Mouse (Mus musculus): ENCODE measurements around the gene 4933427D14Rik. TPM values are rescaled to one million over a fixed set of nuclear protein-coding genes. Genes with fewer than 3 reads are reported as not detected.
"Not testable (repeated sequence)": the region's sequence is repeated elsewhere in the genome, so short reads cannot be mapped to it uniquely, and the experiment has no call there.

4933427D14Rik gene
- polyA plus RNA-seq, 1 experiment from 2014 or later, result 18.3 TPM

DNA sequence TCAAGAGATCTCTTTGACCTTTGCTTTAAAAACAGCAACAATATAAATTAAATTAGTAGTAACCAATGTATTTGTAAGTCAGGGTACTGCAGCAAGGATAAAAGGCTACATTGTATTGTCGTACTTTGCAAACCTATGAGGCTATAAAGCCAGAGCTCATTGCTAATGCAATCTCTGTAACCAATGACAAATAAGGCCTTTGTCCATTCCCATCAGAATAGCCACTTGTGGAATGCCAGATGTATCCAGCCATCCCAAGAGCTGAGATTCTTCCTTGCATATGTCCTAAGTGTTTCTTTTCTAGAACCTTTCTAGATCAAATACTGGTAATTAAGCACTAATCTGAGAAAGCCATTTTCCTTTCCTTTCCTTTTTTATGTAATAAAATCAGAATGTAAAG, 16.4 kb downstream of the 4933427D14Rik start:
- no peaks in the 10 kb centered on the region for H3K9me3 ChIP-seq
- ATAC-seq (ENCODE audit: low FRiP score, low read depth), result no peak
- H3K4me1 ChIP-seq, result no peaks in the 10 kb centered on the region
- no peak overlapping the region for H3K4me3 ChIP-seq
- H3K27ac ChIP-seq, result no peak overlapping the region
- no peak overlapping the region for H3K9ac ChIP-seq
- 88% methylated on average over 1 of the region's 1 CpGs for WGBS
- H3K36me3 ChIP-seq, result peaks cover 59% of the 10 kb centered on the region
- no peak overlapping the region for H3K4me2 ChIP-seq (replicated peaks)
- H3K27me3 ChIP-seq, result no peaks in the 10 kb centered on the region

DNA sequence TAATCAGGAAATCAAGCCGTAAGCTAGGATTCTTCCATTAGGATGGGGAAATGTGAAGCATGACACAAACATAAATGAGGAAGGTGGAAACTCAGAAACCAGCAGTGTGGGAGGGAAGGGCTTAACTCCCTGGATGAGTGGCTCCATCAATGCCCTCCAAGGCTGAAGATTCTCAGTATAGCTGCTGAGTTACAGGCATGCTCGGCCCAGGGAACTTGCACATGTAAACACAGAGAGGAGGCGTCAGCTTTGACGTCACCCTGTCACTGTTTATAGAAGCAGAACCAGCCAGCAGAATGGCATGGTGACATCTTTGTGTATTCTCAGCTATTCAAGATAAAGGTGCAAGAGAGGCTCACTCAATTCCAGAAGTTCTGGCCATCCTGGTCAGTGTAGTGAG, 23.0 kb downstream of the 4933427D14Rik start:
- H3K9ac ChIP-seq, result no peak overlapping the region
- no peak overlapping the region for H3K27ac ChIP-seq
- H3K27me3 ChIP-seq, result no peaks in the 10 kb centered on the region
- no peaks in the 10 kb centered on the region for H3K4me1 ChIP-seq
- 88% methylated on average over 4 of the region's 4 CpGs for WGBS
- H3K4me3 ChIP-seq, result no peak overlapping the region
- H3K36me3 ChIP-seq, result peaks cover 62% of the 10 kb centered on the region
- H3K4me2 ChIP-seq (replicated peaks), result no peak overlapping the region
- ATAC-seq (ENCODE audit: low FRiP score, low read depth), result no peak
- H3K9me3 ChIP-seq, result no peaks in the 10 kb centered on the region

DNA sequence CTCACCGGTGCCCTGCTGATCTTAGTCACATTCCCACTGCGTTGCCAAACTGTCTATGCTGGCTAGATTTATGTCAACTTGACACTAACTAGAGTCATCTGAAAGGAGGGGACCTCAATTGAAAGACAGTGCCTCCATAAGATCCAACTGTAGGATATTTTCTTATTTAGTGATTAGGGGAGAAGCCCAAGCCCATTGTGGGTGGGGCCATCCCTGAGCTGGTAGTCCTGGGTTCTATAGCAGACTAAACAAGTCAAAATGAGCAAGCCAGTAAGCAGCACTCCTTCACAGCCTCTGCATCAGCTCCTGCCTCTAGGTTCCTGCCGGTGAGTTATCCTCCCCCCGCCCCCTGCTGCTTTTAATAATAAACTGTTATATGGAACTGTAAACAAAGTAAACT, 26.1 kb downstream of the 4933427D14Rik start:
- H3K9ac ChIP-seq, result no peak overlapping the region

DNA sequence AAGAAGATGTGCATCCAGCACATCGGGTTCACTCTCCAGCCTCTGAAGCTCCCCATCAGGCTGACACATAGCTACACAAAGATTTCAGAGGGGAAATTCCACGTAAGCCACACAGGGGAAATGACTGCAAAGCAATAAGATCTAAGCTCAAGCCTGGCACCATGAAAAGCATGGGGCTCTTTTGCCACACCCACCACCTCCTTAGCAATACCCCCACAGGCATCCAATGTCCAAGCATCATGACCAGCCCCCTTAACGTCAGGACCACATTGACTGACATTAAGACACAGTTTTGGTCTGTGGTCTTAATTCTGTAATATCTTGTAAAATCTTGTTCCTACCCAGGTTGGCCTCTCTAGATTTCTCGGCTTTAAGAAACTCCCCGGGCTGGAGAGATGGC, 26.7 kb downstream of the 4933427D14Rik start:
- Histone ChIP-seq H3K36me3 (peaks cover 67% of the 10 kb centered on the region), H3K27me3 (no peaks in the 10 kb centered on the region), H3K4me3 (no peak overlapping the region), H3K4me2 (replicated peaks) (no peak overlapping the region), H3K4me1 (no peaks in the 10 kb centered on the region), H3K9ac (no peak overlapping the region), H3K27ac (no peak overlapping the region), H3K9me3 (no peaks in the 10 kb centered on the region)
- ATAC-seq (ENCODE audit: low FRiP score, low read depth), result no peak
- whole genome bisulfite sequencing, result 91% methylated on average over 5 of the region's 5 CpGs

More for the DNA sequence above, 26.1 kb downstream of the 4933427D14Rik start:
- H3K4me3 ChIP-seq, result no peak overlapping the region
- no peak overlapping the region for H3K4me2 ChIP-seq (replicated peaks)
- no peak for ATAC-seq (ENCODE audit: low FRiP score, low read depth)
- H3K36me3 ChIP-seq, result peaks cover 64% of the 10 kb centered on the region
- H3K4me1 ChIP-seq, result no peaks in the 10 kb centered on the region
- no peaks in the 10 kb centered on the region for H3K27me3 ChIP-seq
- H3K9me3 ChIP-seq, result no peaks in the 10 kb centered on the region
- no peak overlapping the region for H3K27ac ChIP-seq
- 87% methylated on average over 4 of the region's 4 CpGs for WGBS

DNA sequence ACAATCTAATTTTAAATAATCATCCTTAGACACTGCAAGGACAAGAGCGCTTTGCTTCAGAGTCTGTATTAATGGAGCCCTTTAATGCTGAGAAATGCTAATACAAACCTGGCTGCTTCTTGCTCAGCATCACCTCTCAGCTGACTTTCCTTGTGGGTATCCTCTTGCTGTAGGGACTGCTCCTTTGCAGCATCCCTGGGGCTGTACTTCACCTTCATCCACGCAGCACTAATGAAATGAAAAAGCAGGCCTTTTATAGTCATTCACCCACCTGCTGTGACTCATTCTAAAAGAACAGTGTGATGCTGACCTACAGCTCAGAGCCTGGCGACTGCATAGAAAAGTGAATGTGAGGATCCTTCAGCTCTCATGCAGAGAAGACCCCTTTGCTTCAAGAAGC, 30.7 kb downstream of the 4933427D14Rik start:
- Histone ChIP-seq H3K4me1 (no peaks in the 10 kb centered on the region), H3K9me3 (no peaks in the 10 kb centered on the region), H3K27ac (no peak overlapping the region), H3K9ac (no peak overlapping the region), H3K4me2 (replicated peaks) (no peak overlapping the region), H3K4me3 (no peak overlapping the region), H3K36me3 (peaks cover 89% of the 10 kb centered on the region), H3K27me3 (no peaks in the 10 kb centered on the region)
- no peak for ATAC-seq (ENCODE audit: low FRiP score, low read depth)
- WGBS, result 53% methylated on average over 3 of the region's 3 CpGs

DNA sequence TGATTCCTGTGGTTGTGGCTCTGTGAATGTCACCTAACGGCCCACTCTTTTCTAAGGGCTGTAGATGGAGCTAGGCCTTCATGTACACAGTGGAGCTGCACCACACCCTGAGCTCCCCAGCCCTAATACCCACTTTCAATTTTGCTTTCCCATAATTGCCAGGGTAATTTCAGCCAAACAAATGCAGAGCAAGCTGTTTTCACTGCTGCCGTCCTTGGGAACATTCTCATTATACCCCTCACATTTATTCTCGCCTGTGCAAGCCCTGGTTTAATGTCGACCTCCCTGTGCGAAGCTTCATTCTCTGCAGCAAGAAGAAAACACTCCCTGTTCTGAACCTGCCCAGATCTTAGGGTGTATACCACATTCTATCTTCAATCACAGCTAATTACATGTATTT, 31.3 kb downstream of the 4933427D14Rik start:
- Histone ChIP-seq H3K27ac (no peak overlapping the region), H3K9ac (no peak overlapping the region), H3K4me1 (no peaks in the 10 kb centered on the region), H3K4me3 (no peak overlapping the region), H3K4me2 (replicated peaks) (no peak overlapping the region), H3K27me3 (no peaks in the 10 kb centered on the region), H3K9me3 (no peaks in the 10 kb centered on the region), H3K36me3 (peaks cover 83% of the 10 kb centered on the region)
- no peak for ATAC-seq (ENCODE audit: low FRiP score, low read depth)
- WGBS, result 81% methylated on average over 5 of the region's 5 CpGs

DNA sequence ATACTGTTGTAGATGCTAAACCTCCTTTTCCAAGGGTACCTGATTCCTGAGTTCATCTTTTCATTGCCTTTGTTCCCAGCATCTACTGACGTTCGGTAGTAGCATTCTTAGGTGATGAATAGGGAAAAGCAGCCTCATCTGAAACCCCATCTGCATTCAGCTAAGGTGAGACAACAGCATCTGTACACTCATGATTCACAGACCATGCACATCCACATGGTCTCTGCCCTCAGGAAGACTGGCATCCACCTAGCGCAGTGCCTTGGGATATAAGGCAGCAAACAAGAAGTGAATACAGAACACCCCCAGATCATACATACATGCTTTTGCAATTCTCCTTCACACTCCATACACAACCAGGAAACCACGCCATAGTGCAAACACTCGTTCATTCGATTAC, 32.5 kb downstream of the 4933427D14Rik start:
- no peaks in the 10 kb centered on the region for H3K4me1 ChIP-seq
- no peak overlapping the region for H3K4me2 ChIP-seq (replicated peaks)
- WGBS, result 96% methylated on average over 6 of the region's 6 CpGs
- no peaks in the 10 kb centered on the region for H3K9me3 ChIP-seq
- H3K36me3 ChIP-seq, result peaks cover 83% of the 10 kb centered on the region
- H3K27ac ChIP-seq, result no peak overlapping the region
- H3K4me3 ChIP-seq, result no peak overlapping the region
- ATAC-seq (ENCODE audit: low FRiP score, low read depth), result no peak
- no peak overlapping the region for H3K9ac ChIP-seq
- no peaks in the 10 kb centered on the region for H3K27me3 ChIP-seq

DNA sequence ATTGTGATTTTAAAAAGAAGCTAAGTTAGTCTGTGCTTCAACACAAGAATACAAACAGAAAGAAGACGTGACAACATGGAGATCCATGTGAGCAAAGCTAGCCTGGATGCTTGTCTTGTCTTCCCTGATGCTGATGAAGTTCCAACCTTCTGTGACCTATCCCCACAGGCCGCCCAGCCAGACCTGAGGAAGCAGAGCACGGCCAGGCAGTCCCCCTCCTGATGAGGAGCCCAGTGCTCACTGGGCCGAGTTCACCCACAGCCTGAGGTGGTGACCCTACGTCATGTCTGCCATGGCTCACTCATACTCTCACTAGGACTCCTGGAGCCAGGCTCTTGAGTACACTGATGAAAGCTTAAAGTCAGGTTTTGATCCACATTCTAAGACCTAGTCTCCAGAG, 33.8 kb downstream of the 4933427D14Rik start:
- Histone ChIP-seq H3K27me3 (no peaks in the 10 kb centered on the region), H3K4me3 (no peak overlapping the region), H3K36me3 (peaks cover 83% of the 10 kb centered on the region), H3K9me3 (no peaks in the 10 kb centered on the region), H3K4me1 (no peaks in the 10 kb centered on the region), H3K9ac (no peak overlapping the region), H3K27ac (no peak overlapping the region), H3K4me2 (replicated peaks) (no peak overlapping the region)
- 88% methylated on average over 5 of the region's 5 CpGs for WGBS
- ATAC-seq (ENCODE audit: low FRiP score, low read depth), result no peak

DNA sequence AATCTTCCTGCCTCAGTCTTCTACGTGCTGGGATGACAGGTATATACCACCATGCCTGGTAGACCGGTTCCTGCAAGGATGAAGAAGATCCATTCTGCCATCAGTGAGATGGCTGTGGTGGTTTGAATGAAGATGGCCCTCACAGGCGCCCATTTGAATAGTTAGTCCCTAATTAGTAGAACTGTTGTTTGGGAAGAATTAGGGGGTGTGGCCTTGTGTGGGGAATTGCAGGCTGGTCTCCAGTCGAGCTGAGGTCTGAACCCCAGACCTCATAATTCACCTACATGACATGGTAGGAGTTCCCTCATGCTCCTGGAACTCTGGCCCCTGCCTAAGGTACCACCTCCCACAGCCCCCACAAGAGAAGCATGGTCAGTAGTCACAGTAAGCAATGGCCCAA, 35.4 kb downstream of the 4933427D14Rik start:
- not testable (repeated sequence) for H3K27ac ChIP-seq; H3K27me3 ChIP-seq; H3K4me3 ChIP-seq; H3K9ac ChIP-seq; H3K4me1 ChIP-seq; H3K9me3 ChIP-seq; H3K4me2 ChIP-seq (replicated peaks); ATAC-seq (ENCODE audit: low FRiP score, low read depth)
- 66% methylated on average over 4 of the region's 4 CpGs for whole genome bisulfite sequencing
- H3K36me3 ChIP-seq, result peaks cover 81% of the 10 kb centered on the region

DNA sequence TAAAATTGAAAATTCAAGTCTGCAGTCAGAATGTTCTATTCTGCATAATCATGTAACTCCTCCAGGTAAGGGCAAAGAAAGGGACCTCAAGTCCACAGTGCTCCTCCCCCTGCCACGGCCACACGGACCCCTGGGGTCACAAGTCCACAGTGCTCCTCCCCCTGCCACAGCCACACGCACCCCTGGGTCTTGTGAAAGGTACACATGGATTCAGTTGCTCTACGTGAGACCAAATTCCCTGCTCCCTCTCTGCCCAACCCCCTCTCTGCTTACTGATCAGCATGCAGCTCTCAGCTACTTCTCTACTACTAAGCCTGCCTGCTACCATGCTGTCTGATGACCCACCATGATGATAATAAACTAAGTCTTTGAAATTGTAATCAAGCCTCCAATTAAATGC, 37.4 kb downstream of the 4933427D14Rik start:
- Histone ChIP-seq H3K27me3 (no peaks in the 10 kb centered on the region), H3K9ac (no peak overlapping the region), H3K4me1 (no peaks in the 10 kb centered on the region), H3K9me3 (no peaks in the 10 kb centered on the region), H3K4me3 (no peak overlapping the region), H3K27ac (no peak overlapping the region), H3K4me2 (replicated peaks) (no peak overlapping the region), H3K36me3 (peaks cover 83% of the 10 kb centered on the region)
- 81% methylated on average over 4 of the region's 4 CpGs for WGBS
- ATAC-seq (ENCODE audit: low FRiP score, low read depth), result no peak

DNA sequence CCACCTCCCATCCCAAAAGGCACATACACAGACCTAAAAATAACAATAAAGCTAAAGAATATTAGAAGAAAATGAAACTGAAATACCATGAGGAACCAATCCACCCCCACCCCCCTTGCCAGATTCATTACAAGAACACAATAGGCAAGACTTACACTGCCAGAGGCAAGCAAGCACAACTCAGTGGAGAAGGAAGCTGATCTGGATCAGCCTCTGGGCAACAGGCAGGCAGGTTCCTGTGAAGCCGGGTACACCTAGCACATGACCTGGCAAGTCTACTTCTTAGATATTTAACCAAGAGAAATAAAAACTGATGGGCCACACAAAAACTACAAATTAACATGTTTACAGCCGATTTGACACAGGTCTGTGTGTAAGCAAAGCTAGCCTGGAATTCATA, 44.1 kb downstream of the 4933427D14Rik start:
- H3K4me1 ChIP-seq, result no peaks in the 10 kb centered on the region
- peaks cover 84% of the 10 kb centered on the region for H3K36me3 ChIP-seq
- no peak overlapping the region for H3K4me2 ChIP-seq (replicated peaks)
- H3K9ac ChIP-seq, result no peak overlapping the region
- H3K4me3 ChIP-seq, result no peak overlapping the region
- no peaks in the 10 kb centered on the region for H3K9me3 ChIP-seq
- no peak for ATAC-seq (ENCODE audit: low FRiP score, low read depth)
- no peaks in the 10 kb centered on the region for H3K27me3 ChIP-seq
- 74% methylated on average over 2 of the region's 2 CpGs for WGBS
- no peak overlapping the region for H3K27ac ChIP-seq

DNA sequence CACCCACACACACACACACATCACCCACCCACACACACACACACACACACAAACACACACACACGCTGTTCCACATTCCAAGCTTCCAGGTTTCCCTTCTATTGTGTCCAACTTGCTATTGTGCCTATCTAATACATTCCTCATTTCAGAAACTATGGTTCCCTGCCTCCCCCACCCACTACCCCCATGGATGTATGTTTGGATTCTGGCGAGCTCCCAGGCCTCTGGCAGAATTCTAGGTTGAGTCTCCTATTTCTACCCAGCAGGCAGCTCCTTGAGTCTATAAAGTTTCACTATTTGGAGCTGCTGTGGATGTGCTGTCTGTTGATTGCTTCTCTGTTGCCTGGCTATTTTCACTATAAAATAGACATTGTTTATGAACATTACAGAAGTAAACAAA, 50.6 kb downstream of the 4933427D14Rik start:
- 73% methylated on average over 2 of the region's 2 CpGs for WGBS
- Histone ChIP-seq H3K4me2 (replicated peaks) (no peak overlapping the region), H3K9ac (no peak overlapping the region), H3K9me3 (no peaks in the 10 kb centered on the region), H3K4me3 (no peak overlapping the region), H3K27ac (no peak overlapping the region), H3K4me1 (peaks cover 2% of the 10 kb centered on the region; the same call in 1 of the 2 replicates), H3K36me3 (peaks cover 80% of the 10 kb centered on the region), H3K27me3 (no peaks in the 10 kb centered on the region)
- no peak for ATAC-seq (ENCODE audit: low FRiP score, low read depth)

DNA sequence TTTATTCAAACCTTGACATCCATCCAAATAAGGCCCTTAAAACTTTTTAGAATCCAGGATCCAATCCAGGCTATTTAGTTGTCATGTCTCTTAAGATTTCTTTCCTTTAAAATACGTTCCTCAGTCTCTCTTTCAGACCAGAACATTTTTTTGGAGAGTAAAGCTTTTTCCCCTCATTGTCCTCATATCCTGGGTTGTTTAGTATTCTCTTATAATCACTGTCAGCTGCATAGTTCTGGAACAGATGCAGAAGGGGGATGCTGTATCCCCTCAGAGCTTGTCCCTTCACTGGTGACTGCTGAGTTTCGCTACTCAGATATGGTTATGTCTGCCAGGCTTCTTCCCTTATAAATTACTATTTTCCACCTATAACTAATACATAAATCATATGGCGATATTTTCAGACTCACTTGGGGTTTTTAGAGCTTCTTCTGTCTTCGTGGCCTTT, 51.3 kb downstream of the 4933427D14Rik start:
- Histone ChIP-seq H3K27me3 (no peaks in the 10 kb centered on the region), H3K9me3 (no peaks in the 10 kb centered on the region), H3K27ac (no peak overlapping the region), H3K36me3 (peaks cover 74% of the 10 kb centered on the region), H3K4me1 (peaks cover 6% of the 10 kb centered on the region; the same call in 1 of the 2 replicates), H3K9ac (no peak overlapping the region), H3K4me3 (no peak overlapping the region), H3K4me2 (replicated peaks) (no peak overlapping the region)
- WGBS, result 83% methylated on average over 4 of the region's 4 CpGs
- ATAC-seq (ENCODE audit: low FRiP score, low read depth), result no peak
